Mouse (Mus musculus) lung, adult 2 months (tissue): ENCODE measurements around the gene Sdhc.

Experiments
- CTCF ChIP-seq: fragments of 200-500 bp; IDR thresholded peaks from 2 replicates; pipeline ENCODE4 v1.5.1; 2011; ENCODE audit warnings: mild to moderate bottlenecking, low read length, control low read depth; ENCODE audit not compliant: insufficient read depth
- POLR2A ChIP-seq: fragments of 200-500 bp; IDR thresholded peaks from 2 replicates; pipeline ENCODE4 v1.6.1; 2011; ENCODE audit warnings: low read depth, mild to moderate bottlenecking, control low read depth, low read length, borderline replicate concordance; ENCODE audit errors: extremely low read depth

GRCm38 (mm10) chr1:171185655-171186054, 35.3 kb upstream of the Sdhc start:
- TF ChIP-seq POLR2A = no peak
- TF ChIP-seq CTCF = no peak
